Mouse (Mus musculus) c-Kit-positive CD71-positive TER-119-positive erythroid progenitor cells, embryonic 14.5 days (primary cell): ENCODE data around the gene Olfr63.
"Not testable (repeated sequence)": the region's sequence is repeated elsewhere in the genome, so short reads cannot be mapped to it uniquely, and the experiment has no call there.

Experiments used
- DNase-seq: peaks from one replicate; pipeline ENCODE4 v3.0.0-alpha.2; 2013; ENCODE audit warnings: low spot score

The Olfr63 gene

GRCm38 (mm10) chr17:33264376-33264775 is at the start of gene Olfr63:
Gene Olfr63, plus strand, starts transcription at chr17:33264676.
- DNase-seq = no peak

GRCm38 (mm10) chr17:33221590-33221989 is 42.9 kb upstream of the Olfr63 start, which contains the start of gene Olfr1564:
Gene Olfr1564, minus strand, starts transcription at chr17:33221690.
- DNase-seq = no peak

- not testable (repeated sequence) for DNase-seq
Measured at GRCm38 (mm10) chr17:33236646-33237045, 27.8 kb upstream of the Olfr63 start.

GRCm38 (mm10) chr17:33254530-33255318 is 9.8 kb upstream of the Olfr63 start, which contains the start of gene Zfp955a:
Gene Zfp955a, minus strand, starts transcription at chr17:33255145.
- DNase-seq = not testable (repeated sequence)

- not testable (repeated sequence) for DNase-seq
Measured at GRCm38 (mm10) chr17:33255319-33255657, 9.2 kb upstream of the Olfr63 start.

GRCm38 (mm10) chr17:33268907-33269306 is 4.4 kb downstream of the Olfr63 start:
- no peak for DNase-seq

- not testable (repeated sequence) for DNase-seq
Measured at GRCm38 (mm10) chr17:33289039-33289875, 24.8 kb downstream of the Olfr63 start, which contains the start of gene Zfp955b. Gene Zfp955b, plus strand, starts transcription at chr17:33289544.

- DNase-seq = not testable (repeated sequence)
Measured at GRCm38 (mm10) chr17:33289876-33290149, 25.3 kb downstream of the Olfr63 start.
